Mouse (Mus musculus): Measurements from ENCODE around the gene Pax5.

- TF ChIP-seq CTCF (IDR thresholded peaks at IDR 0.05; ENCODE audit: low read depth, low read length) (no peak), POLR2A (IDR thresholded peaks at IDR 0.05; ENCODE audit: borderline replicate concordance, low read depth, low read length) (no peak)
Measured at GRCm38 (mm10) chr4:44712786-44713553, 2.7 kb upstream of the Pax5 start.
